Mouse (Mus musculus): ENCODE measurements around the gene Trpd52l3. TPM values are rescaled to one million over a fixed set of nuclear protein-coding genes. Genes with fewer than 3 reads are reported as not detected.

Gene Trpd52l3
- polyA plus RNA-seq, 1 experiment from 2014 or later, result not detected

DNA sequence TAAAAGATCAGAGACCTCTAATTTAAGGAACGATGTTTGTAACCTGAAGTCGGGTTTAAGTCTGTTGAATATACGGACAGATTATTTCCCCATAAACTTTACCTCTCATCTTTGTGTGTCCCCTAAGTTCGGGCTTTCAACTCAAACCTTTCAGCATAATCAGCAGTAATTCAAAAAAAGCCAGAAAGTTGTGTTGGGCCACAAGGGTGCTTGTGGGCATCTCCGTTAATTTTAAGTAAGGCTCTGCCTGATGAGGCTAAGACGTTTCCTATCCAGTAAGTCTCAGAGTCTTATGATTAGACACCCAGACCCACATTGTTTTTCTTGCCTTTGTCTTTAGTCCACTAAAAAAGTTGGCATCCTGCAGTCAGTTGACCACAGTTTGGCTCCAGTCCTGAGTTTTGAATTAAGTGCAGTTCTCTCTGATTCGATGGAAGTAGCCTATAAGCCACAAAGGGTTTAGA lies 27.9 kb downstream of the Trpd52l3 start:
- peaks cover 23% of the 10 kb centered on the region for H3K4me1 ChIP-seq
- peak overlapping the region; percentile 98; the same call in 1 of the 2 replicates for H3K27ac ChIP-seq
- peak overlapping the region; percentile 96 for H3K4me3 ChIP-seq
- WGBS, result 4% methylated on average over 7 of the region's 7 CpGs
- H3K27me3 ChIP-seq, result no peaks in the 10 kb centered on the region
- no peaks in the 10 kb centered on the region for H3K36me3 ChIP-seq
- H3K9ac ChIP-seq, result peak overlapping the region; percentile 100
- ATAC-seq (ENCODE audit: insufficient number of reproducible peaks, insufficient read depth, low FRiP score, low TSS enrichment), result no peak
- no peaks in the 10 kb centered on the region for H3K9me3 ChIP-seq
- peak overlapping the region; percentile 72 for H3K4me2 ChIP-seq (replicated peaks)

DNA sequence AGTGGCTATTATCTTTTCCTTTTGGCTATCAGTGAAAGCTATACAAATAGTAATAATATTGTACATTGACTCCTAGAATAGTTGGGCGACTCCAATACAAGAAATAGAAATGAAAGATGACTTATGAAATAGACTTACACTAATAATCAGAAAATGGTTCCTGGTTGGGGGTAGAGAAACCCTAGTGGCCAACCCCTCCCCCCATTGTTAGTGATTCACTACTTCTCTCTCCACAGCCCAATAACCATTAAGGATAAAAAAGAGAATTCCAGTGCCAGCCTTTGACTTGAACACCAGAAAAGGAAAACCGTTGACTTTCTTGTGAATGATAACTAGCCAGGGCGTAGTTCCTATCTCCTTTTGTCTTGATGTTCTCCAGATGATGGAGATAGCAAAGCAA lies 28.6 kb downstream of the Trpd52l3 start:
- peak overlapping the region; percentile 96 for H3K4me3 ChIP-seq
- H3K9ac ChIP-seq, result 0 out of 2 replicates have a peak overlapping the region, but pooled peaks have one; percentile 100
- 81% methylated on average over 3 of the region's 3 CpGs for WGBS
- no peak overlapping the region for H3K27ac ChIP-seq
- H3K4me2 ChIP-seq (replicated peaks), result peak overlapping the region; percentile 72
- no peaks in the 10 kb centered on the region for H3K27me3 ChIP-seq
- peaks cover 23% of the 10 kb centered on the region for H3K4me1 ChIP-seq
- no peak for ATAC-seq (ENCODE audit: insufficient number of reproducible peaks, insufficient read depth, low FRiP score, low TSS enrichment)
- no peaks in the 10 kb centered on the region for H3K36me3 ChIP-seq
- H3K9me3 ChIP-seq, result no peaks in the 10 kb centered on the region

DNA sequence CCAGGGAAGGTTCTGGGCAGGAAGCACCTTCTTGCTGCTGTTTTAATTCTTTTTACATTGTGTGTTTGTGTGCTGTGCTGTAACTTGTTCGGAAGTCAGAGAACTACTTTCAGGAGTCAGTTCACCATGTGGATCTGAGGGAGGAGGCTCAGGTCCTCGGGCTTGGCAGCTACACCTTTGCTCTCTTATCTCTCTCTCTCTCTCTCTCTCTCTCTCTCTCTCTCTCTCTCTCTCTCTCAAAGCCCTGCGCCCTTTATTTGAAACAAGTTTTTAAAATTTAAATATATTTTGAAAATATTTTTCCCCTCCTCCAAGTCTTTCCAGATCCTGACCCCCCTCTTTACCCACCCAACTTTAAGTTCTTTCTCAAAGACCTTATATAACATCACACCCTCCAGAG lies 31.8 kb downstream of the Trpd52l3 start:
- Histone ChIP-seq H3K9ac (no peak overlapping the region), H3K27ac (no peak overlapping the region), H3K27me3 (no peaks in the 10 kb centered on the region), H3K36me3 (0 out of 2 replicates have a peak, but pooled peaks cover 4% of the 10 kb centered on the region), H3K4me2 (replicated peaks) (no peak overlapping the region), H3K4me3 (no peak overlapping the region), H3K9me3 (no peaks in the 10 kb centered on the region), H3K4me1 (peaks cover 23% of the 10 kb centered on the region)
- WGBS, result 69% methylated on average over 3 of the region's 3 CpGs
- no peak for ATAC-seq (ENCODE audit: insufficient number of reproducible peaks, insufficient read depth, low FRiP score, low TSS enrichment)

DNA sequence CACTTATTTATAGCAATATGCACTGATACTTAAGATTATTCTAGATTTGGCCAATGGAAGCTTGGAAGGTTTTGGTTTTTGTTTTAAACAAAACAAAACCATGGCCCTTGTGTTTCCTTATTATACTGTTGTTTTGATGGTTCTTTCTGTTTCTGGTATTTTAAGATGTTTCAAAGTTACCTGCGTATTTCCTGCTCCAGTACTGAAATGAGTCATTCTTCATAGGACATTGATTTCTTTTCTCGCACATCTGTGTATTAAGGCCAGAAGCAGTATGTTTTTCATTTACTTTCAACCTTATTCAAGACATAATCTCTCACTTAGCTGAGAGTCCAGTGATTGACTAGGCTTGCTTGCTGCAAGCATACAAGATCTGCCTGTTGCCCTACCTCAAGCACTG lies 40.1 kb downstream of the Trpd52l3 start:
- no peak overlapping the region for H3K4me2 ChIP-seq (replicated peaks)
- no peak overlapping the region for H3K4me3 ChIP-seq
- H3K27ac ChIP-seq, result no peak overlapping the region
- no peaks in the 10 kb centered on the region for H3K27me3 ChIP-seq
- no peaks in the 10 kb centered on the region for H3K9me3 ChIP-seq
- whole genome bisulfite sequencing, result 92% methylated on average over 2 of the region's 2 CpGs
- no peaks in the 10 kb centered on the region for H3K4me1 ChIP-seq
- no peak for ATAC-seq (ENCODE audit: insufficient number of reproducible peaks, insufficient read depth, low FRiP score, low TSS enrichment)
- peaks cover 28% of the 10 kb centered on the region for H3K36me3 ChIP-seq
- H3K9ac ChIP-seq, result no peak overlapping the region

DNA sequence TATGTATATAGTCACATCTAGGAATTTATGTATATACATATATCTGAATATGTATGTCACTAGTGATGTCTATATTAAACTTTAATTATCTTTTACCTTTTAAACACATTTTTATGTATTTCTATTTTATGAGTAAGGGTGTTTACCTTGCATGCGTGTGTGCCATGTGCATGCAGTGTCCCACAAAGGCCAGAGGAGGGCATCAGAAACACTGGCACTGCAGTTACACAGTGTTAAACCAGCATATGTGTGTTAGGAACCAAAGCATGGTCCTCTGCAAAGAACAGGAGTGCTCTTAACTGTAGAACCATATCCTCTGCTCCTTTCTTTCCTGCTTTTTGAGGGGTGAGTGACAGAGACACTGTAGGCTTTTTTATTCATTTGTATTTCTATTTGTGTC lies 41.0 kb downstream of the Trpd52l3 start:
- Histone ChIP-seq H3K9me3 (no peaks in the 10 kb centered on the region), H3K4me1 (no peaks in the 10 kb centered on the region), H3K4me3 (no peak overlapping the region), H3K4me2 (replicated peaks) (no peak overlapping the region), H3K9ac (no peak overlapping the region), H3K27me3 (no peaks in the 10 kb centered on the region), H3K36me3 (peaks cover 24% of the 10 kb centered on the region), H3K27ac (no peak overlapping the region)
- 96% methylated on average over 1 of the region's 1 CpGs for WGBS
- no peak for ATAC-seq (ENCODE audit: insufficient number of reproducible peaks, insufficient read depth, low FRiP score, low TSS enrichment)

DNA sequence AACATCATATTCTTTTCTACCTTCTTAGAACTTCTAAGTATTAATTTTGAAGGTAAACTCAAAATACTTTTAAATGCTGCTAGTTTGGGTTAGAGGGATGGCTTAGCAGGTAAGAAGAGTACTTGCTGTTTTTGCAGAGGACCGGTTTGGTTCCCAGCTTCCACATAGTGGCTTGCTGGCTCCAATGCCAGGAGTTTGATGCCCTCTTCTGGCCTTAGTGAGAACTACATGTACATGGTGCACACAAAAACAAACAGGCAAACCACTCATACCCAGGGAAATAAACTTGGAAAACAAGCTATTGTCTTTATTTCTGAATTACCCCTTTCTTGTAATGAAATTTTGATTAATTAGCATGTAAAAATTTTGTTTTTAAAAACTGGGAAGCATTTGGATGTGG lies 42.3 kb downstream of the Trpd52l3 start:
- no peak for ATAC-seq (ENCODE audit: insufficient number of reproducible peaks, insufficient read depth, low FRiP score, low TSS enrichment)
- no peaks in the 10 kb centered on the region for H3K4me1 ChIP-seq
- H3K4me3 ChIP-seq, result no peak overlapping the region
- H3K4me2 ChIP-seq (replicated peaks), result no peak overlapping the region
- H3K9ac ChIP-seq, result no peak overlapping the region
- peaks cover 26% of the 10 kb centered on the region for H3K36me3 ChIP-seq
- H3K9me3 ChIP-seq, result no peaks in the 10 kb centered on the region
- WGBS, result 57% methylated on average over 1 of the region's 1 CpGs
- no peaks in the 10 kb centered on the region for H3K27me3 ChIP-seq
- no peak overlapping the region for H3K27ac ChIP-seq

DNA sequence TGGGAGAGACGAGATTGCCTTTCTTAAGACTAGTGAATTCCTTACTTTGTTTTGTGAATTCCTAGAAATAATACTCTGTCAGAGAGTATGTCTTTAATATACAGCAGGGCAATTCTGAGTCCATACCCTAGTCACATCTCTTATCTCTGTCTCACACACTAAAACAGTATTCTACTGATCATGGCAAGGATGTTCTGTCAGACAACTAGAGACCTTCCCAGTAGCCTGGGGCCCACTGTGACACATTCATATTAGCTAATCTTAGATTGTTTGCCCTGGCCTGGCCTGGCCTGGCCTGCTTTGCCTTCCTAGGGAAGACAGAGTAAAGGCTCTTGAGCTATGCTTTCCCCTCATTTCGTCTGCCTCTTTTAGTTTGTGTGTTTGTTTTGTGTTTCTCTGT lies 47.0 kb downstream of the Trpd52l3 start:
- 87% methylated on average over 2 of the region's 2 CpGs for WGBS
- peaks cover 13% of the 10 kb centered on the region for H3K36me3 ChIP-seq
- no peaks in the 10 kb centered on the region for H3K9me3 ChIP-seq
- no peak overlapping the region for H3K4me3 ChIP-seq
- H3K4me1 ChIP-seq, result no peaks in the 10 kb centered on the region
- H3K4me2 ChIP-seq (replicated peaks), result no peak overlapping the region
- ATAC-seq (ENCODE audit: insufficient number of reproducible peaks, insufficient read depth, low FRiP score, low TSS enrichment), result no peak
- H3K27me3 ChIP-seq, result no peaks in the 10 kb centered on the region
- H3K9ac ChIP-seq, result no peak overlapping the region
- H3K27ac ChIP-seq, result no peak overlapping the region

DNA sequence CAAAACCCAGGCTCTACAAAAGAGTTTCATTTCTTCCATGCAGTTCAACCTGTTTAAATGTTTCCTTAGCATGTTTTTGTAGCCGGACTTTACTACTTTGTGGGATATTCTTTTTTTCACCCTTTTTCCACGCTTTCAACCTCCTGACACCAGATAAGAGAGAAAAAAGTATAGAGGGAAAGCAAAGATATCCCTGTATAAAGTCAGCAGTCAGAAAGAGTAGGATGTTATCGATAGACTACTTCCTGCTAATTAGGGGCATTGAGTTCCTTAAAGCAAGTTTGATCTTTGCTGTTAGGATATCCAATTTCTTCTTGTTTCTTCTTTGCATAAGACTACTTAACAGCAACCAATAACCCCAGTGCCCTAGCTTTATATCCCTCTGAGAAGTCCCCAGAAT lies 47.9 kb downstream of the Trpd52l3 start:
- WGBS, result 85% methylated on average over 3 of the region's 3 CpGs
- Histone ChIP-seq H3K27me3 (no peaks in the 10 kb centered on the region), H3K36me3 (peaks cover 17% of the 10 kb centered on the region), H3K9ac (no peak overlapping the region), H3K4me1 (no peaks in the 10 kb centered on the region), H3K27ac (no peak overlapping the region), H3K4me2 (replicated peaks) (no peak overlapping the region), H3K9me3 (no peaks in the 10 kb centered on the region), H3K4me3 (no peak overlapping the region)
- ATAC-seq (ENCODE audit: insufficient number of reproducible peaks, insufficient read depth, low FRiP score, low TSS enrichment), result no peak

DNA sequence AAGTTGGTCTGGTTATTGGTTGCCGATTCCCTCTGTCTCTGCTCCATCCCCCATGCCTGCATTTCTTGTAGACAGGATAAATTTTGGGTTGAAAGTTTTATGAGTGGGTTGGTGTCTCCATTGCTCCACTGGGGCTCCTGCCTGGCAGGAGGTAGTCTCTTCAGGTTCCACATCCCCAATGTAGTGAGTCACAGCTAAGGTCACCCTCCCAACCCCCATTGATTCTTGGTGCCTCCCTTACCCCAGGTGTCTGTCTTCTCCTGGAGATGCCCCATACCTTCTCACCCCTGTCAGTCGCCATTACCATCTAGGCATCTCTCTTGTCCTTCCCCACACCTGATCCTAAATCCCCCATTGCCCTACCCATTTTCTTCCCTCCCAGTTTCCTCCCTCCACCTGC lies 50.6 kb downstream of the Trpd52l3 start:
- H3K27ac ChIP-seq, result no peak overlapping the region
- no peaks in the 10 kb centered on the region for H3K4me1 ChIP-seq
- 0 out of 2 replicates have a peak, but pooled peaks cover 8% of the 10 kb centered on the region for H3K36me3 ChIP-seq
- 94% methylated on average over 2 of the region's 2 CpGs for WGBS
- no peaks in the 10 kb centered on the region for H3K27me3 ChIP-seq
- no peaks in the 10 kb centered on the region for H3K9me3 ChIP-seq
- ATAC-seq (ENCODE audit: insufficient number of reproducible peaks, insufficient read depth, low FRiP score, low TSS enrichment), result no peak
- no peak overlapping the region for H3K4me3 ChIP-seq
- H3K4me2 ChIP-seq (replicated peaks), result no peak overlapping the region
- no peak overlapping the region for H3K9ac ChIP-seq

Other genes with a start within 250 kb of the Trpd52l3 start
- gene 9930021J03Rik, start 197.8 kb upstream of the Trpd52l3 start, polyA plus RNA-seq (2016; fragmentation: Nextera tagmentation; extraction: Ambion mirVana), result 8.4 TPM in 2 replicates
- gene Ranbp6, start 190.8 kb upstream of the Trpd52l3 start, polyA plus RNA-seq (2016; fragmentation: Nextera tagmentation; extraction: Ambion mirVana), result 26.7 and 27.0 TPM in 2 replicates
- 1.3 and 1.6 TPM in 2 replicates for gene Il33, start 78.7 kb upstream of the Trpd52l3 start, polyA plus RNA-seq (2016; fragmentation: Nextera tagmentation; extraction: Ambion mirVana)
- 100.0 and 102 TPM in 2 replicates for gene Uhrf2, start 26.7 kb downstream of the Trpd52l3 start, polyA plus RNA-seq (2016; fragmentation: Nextera tagmentation; extraction: Ambion mirVana)
- 8.1 and 9.2 TPM in 2 replicates for gene Gldc, start 171.6 kb downstream of the Trpd52l3 start, polyA plus RNA-seq (2016; fragmentation: Nextera tagmentation; extraction: Ambion mirVana)
- not detected in 2 replicates for gene Mbl2, start 229.2 kb downstream of the Trpd52l3 start, polyA plus RNA-seq (2016; fragmentation: Nextera tagmentation; extraction: Ambion mirVana)

All from embryonic facial prominence, embryonic 12.5 days (tissue).